Mouse (Mus musculus): ENCODE data around the gene Cnga2. TPM values are rescaled to one million over a fixed set of nuclear protein-coding genes. Genes with fewer than 3 reads are reported as not detected.

The Cnga2 gene
- polyA plus RNA-seq, 1 experiment, result 0.53 TPM

DNA sequence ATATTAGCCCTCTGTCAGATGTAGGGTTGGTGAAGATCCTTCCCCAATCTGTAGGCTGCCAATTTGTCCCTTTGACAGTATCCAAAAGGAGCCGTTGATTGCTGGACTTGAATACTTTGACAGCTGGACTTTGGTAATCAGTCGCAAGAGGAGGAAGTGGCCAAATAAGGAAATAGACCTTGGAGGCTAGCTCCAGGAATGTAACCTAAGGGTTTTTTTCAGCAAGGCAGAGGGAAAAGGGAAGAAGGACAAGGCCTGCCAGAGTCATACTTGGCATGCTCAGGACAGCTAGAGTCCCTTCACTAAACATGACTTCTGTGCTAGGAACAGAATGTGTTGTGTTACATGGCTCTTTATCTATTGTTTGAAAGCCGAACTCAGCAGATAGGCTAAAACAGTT is 11.2 kb upstream of the Cnga2 start:
- no peaks in the 10 kb centered on the region for H3K4me1 ChIP-seq (ENCODE audit: control insufficient read depth, insufficient read depth, low read length)
- WGBS, result 62% methylated on average over 3 of the region's 3 CpGs
- no peak for DNase-seq
- H3K4me3 ChIP-seq (replicated peaks; ENCODE audit: extremely low read depth, low read depth, low read length), result no peak overlapping the region
- no peak for TF ChIP-seq CTCF (IDR thresholded peaks at IDR 0.05; ENCODE audit: insufficient read depth, low read length)
- TF ChIP-seq POLR2A (IDR thresholded peaks at IDR 0.05; ENCODE audit: borderline replicate concordance, extremely low read depth, low read depth, low read length), result no peak

DNA sequence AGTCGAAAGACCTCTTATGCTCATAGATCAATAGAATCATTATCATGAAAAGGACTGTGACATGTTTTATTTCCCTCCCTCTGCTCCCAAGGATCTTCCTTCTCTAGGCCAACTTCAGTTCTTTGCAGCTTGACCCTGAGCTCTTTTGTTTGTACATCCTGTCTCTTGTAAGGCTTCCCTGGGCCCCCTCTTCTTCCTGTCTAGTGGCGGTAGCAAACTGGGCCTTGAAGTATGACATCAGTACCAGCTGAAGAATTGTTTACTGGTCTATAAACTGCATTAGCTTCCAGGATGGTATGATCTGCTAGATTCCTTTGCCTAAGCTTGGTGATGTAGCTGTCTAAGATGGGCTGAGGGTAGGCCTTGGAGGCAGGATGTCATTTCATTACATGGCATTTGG is 10.3 kb upstream of the Cnga2 start:
- H3K4me1 ChIP-seq (ENCODE audit: control insufficient read depth, insufficient read depth, low read length), result no peaks in the 10 kb centered on the region
- TF ChIP-seq CTCF (IDR thresholded peaks at IDR 0.05; ENCODE audit: insufficient read depth, low read length) (no peak), POLR2A (IDR thresholded peaks at IDR 0.05; ENCODE audit: borderline replicate concordance, extremely low read depth, low read depth, low read length) (no peak)
- 59% methylated on average over 2 of the region's 2 CpGs for WGBS
- no peak for DNase-seq
- H3K4me3 ChIP-seq (replicated peaks; ENCODE audit: extremely low read depth, low read depth, low read length), result no peak overlapping the region

DNA sequence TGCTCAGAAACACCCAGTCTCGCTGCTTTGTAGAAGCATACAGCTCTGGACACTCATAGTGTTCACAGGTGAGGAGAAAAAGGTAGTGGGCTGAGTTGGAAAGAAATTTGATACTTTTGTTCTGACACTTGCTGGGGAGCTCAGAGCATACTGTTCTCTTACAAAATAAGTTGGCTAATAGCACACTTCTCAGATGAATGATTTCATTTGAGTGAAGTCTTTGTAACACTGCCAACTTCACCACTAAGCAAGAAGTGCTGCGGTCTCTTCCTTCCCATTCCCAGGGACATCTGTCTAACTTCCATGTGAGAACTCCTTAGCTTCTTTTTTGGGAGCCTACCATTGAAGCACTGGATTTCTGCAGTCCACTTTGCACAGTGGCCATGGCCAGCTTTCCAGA is 8.4 kb upstream of the Cnga2 start:
- WGBS, result 45% methylated on average over 2 of the region's 2 CpGs
- TF ChIP-seq CTCF (IDR thresholded peaks at IDR 0.05; ENCODE audit: insufficient read depth, low read length) (no peak), POLR2A (IDR thresholded peaks at IDR 0.05; ENCODE audit: borderline replicate concordance, extremely low read depth, low read depth, low read length) (no peak)
- DNase-seq, result no peak
- Histone ChIP-seq H3K4me3 (replicated peaks; ENCODE audit: extremely low read depth, low read depth, low read length) (no peak overlapping the region), H3K4me1 (ENCODE audit: control insufficient read depth, insufficient read depth, low read length) (no peaks in the 10 kb centered on the region)

DNA sequence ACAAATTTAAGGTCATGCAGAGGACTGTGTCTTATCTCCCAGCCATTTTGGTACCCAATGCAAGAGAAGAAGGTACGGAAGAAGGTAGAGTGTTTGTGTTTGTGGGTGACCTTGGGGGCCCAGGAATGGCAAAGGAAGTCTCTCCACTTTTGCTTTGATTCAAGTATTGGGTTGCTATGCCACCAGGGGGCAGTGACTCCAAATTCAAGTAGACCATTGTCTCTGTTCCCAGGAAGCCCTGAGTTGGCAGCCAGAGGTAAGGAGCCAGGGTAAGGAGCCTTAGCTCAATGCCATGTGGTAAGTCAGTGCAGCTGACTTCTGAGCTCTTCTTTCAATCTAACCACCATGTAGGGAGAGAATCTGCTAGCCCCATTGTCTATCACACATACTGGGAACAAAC is 7.9 kb upstream of the Cnga2 start:
- Histone ChIP-seq H3K4me3 (replicated peaks; ENCODE audit: extremely low read depth, low read depth, low read length) (no peak overlapping the region), H3K4me1 (ENCODE audit: control insufficient read depth, insufficient read depth, low read length) (no peaks in the 10 kb centered on the region)
- peak; percentile 25 for DNase-seq
- 72% methylated on average over 1 of the region's 1 CpGs for WGBS
- 0 out of 2 replicates have a peak, but pooled peaks have one; percentile 4 for TF ChIP-seq CTCF (IDR thresholded peaks at IDR 0.05; ENCODE audit: insufficient read depth, low read length)
- no peak for TF ChIP-seq POLR2A (IDR thresholded peaks at IDR 0.05; ENCODE audit: borderline replicate concordance, extremely low read depth, low read depth, low read length)

DNA sequence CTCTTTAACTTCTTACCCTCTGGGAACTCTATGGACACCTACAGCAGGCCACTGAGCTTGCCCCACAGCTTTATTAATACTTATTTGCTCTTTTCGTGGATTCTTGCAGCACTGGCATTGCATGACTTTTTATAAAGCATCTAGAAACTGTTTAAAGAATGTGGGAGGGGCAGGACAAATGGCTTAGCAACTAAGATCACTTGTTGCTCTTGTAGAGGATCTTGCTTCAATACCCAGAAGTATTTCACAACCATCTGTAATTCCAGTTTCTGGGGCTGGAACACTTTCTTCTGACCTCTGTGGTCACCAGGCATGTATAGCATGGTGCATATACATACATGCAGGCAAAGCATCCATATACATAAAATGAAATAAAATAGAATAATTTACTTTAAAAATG is 4.3 kb downstream of the Cnga2 start:
- no peak overlapping the region for H3K4me3 ChIP-seq (replicated peaks; ENCODE audit: extremely low read depth, low read depth, low read length)
- H3K4me1 ChIP-seq (ENCODE audit: control insufficient read depth, insufficient read depth, low read length), result no peaks in the 10 kb centered on the region
- 22% methylated on average over 1 of the region's 1 CpGs for whole genome bisulfite sequencing
- DNase-seq, result no peak
- TF ChIP-seq POLR2A (IDR thresholded peaks at IDR 0.05; ENCODE audit: borderline replicate concordance, extremely low read depth, low read depth, low read length), result no peak
- no peak for TF ChIP-seq CTCF (IDR thresholded peaks at IDR 0.05; ENCODE audit: insufficient read depth, low read length)

DNA sequence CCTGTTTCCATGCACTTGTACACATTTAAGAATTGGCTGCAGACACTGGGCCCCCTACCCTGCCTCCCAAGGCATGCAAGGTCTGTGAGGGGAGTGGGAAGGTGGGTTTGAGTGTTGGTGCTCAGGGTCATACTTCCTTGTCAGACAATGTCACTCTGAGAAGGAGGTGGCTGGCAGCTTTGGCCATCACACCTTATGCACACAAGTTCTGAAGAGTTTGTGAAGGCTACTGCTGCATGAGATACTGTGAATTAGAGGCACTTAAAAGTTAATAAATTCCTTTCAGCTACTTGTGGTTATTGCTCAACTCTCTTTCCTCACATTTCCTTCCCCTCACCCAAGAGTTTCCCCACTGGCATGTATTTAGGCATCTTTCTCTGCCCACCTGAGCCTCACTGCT is 18.3 kb downstream of the Cnga2 start:
- DNase-seq, result peak; percentile 24
- peaks cover 5% of the 10 kb centered on the region for H3K4me1 ChIP-seq (ENCODE audit: control insufficient read depth, insufficient read depth, low read length)
- no peak for TF ChIP-seq CTCF (IDR thresholded peaks at IDR 0.05; ENCODE audit: insufficient read depth, low read length)
- no peak for TF ChIP-seq POLR2A (IDR thresholded peaks at IDR 0.05; ENCODE audit: borderline replicate concordance, extremely low read depth, low read depth, low read length)
- H3K4me3 ChIP-seq (replicated peaks; ENCODE audit: extremely low read depth, low read depth, low read length), result no peak overlapping the region

DNA sequence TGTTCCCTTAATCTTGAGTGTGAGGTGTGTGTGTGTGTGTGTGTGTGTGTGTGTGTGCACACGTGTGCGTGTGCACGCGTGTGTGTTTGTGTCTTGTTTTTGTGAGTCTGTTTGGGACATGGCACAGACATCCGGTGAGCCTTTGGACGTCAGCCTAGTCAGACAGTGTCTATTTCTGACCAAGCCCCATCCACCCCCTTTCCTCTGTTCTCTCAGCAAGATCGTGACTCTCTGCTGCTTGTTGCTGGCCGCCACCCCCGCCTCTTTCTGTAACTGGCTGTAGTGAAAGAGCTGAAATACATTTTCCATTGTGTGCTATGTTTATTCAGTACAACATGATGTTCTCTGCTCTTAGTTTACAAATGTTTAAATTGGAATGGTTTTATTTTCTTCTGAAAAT is 20.6 kb downstream of the Cnga2 start:
- WGBS, result 50% methylated on average over 9 of the region's 9 CpGs
- DNase-seq, result no peak

DNA sequence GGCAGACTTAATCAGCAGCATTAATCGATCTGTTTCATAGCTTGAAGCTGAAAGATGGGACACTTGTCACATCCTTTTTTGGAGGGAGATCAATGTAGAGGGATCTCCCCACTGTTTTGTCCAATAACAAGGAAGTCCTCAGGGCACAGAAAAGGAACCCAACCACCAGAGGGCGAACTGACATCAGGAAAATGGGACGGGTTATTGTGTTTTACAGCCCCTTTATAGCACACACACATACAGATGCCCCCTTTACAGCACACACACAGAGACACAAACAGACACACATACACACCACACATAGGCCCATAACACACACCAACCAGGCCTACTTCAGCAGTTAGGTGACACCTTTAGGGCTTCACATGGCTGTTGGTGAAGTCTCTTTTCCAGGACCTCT is 21.2 kb downstream of the Cnga2 start:
- 29% methylated on average over 3 of the region's 3 CpGs for WGBS

More for the DNA sequence above, 20.6 kb downstream of the Cnga2 start:
- no peak overlapping the region for H3K4me3 ChIP-seq (replicated peaks; ENCODE audit: extremely low read depth, low read depth, low read length)
- TF ChIP-seq POLR2A (IDR thresholded peaks at IDR 0.05; ENCODE audit: borderline replicate concordance, extremely low read depth, low read depth, low read length) (no peak), CTCF (IDR thresholded peaks at IDR 0.05; ENCODE audit: insufficient read depth, low read length) (no peak)
- H3K4me1 ChIP-seq (ENCODE audit: control insufficient read depth, insufficient read depth, low read length), result peaks cover 5% of the 10 kb centered on the region

DNA sequence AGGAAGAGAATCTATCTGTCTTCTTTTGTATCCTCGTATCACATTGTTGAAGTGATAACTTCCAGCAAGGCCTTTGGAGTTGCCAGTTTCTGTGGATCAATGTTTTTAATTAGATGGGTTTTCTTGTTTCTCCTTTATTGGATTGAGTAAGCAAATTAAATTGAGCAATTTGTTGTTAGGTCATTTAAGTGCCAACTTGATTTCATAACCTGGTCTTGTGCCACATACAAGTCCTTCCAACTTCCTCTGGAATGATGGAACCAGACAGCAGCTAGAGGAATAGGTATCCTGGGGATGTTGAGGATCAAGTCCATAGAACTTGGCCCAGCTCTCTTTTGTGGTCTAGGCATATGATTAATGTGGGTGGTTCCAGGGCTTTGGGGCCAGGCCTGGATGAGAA is 30.6 kb downstream of the Cnga2 start:
- H3K4me3 ChIP-seq (replicated peaks; ENCODE audit: extremely low read depth, low read depth, low read length), result no peak overlapping the region
- DNase-seq, result no peak
- H3K4me1 ChIP-seq (ENCODE audit: control insufficient read depth, insufficient read depth, low read length), result no peaks in the 10 kb centered on the region
- 93% methylated on average over 1 of the region's 1 CpGs for whole genome bisulfite sequencing
- TF ChIP-seq POLR2A (IDR thresholded peaks at IDR 0.05; ENCODE audit: borderline replicate concordance, extremely low read depth, low read depth, low read length) (no peak), CTCF (IDR thresholded peaks at IDR 0.05; ENCODE audit: insufficient read depth, low read length) (no peak)

More for the DNA sequence above, 21.2 kb downstream of the Cnga2 start:
- DNase-seq, result peak; percentile 39
- no peak for TF ChIP-seq POLR2A (IDR thresholded peaks at IDR 0.05; ENCODE audit: borderline replicate concordance, extremely low read depth, low read depth, low read length)
- 0 out of 2 replicates have a peak, but pooled peaks have one; percentile 5 for TF ChIP-seq CTCF (IDR thresholded peaks at IDR 0.05; ENCODE audit: insufficient read depth, low read length)
- no peak overlapping the region for H3K4me3 ChIP-seq (replicated peaks; ENCODE audit: extremely low read depth, low read depth, low read length)
- peaks cover 5% of the 10 kb centered on the region for H3K4me1 ChIP-seq (ENCODE audit: control insufficient read depth, insufficient read depth, low read length)

DNA sequence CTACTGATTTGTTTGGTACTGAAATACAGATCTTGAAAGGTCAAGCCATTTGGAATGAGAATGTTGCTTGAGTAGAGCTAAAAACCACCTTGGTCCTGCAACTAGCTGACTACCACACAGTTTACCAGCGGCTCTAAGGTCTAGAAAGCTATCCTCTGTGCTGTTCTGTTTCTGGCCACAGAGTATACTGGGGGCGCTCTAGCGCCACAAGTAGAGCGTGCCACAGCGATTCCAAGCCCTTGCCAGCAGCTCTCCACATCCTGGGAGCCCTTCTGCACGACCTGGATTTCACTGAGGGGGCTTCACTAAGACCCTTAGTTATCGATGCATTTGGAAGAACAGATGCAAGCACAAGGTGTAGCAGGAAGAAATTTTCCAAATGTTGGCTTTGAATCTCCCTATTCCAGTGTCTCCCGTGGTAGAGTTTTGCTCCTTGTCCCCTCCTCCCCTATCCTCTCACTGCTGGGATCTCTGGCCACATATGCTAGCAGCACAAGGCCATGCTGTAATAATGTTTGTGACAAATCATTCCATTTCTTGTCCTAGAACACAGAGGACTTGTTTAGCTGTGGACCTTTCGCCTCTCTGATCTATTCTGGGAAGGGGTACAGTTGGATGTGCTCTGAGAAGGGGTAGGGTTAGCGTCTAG is 31.2 kb downstream of the Cnga2 start:
- no peak for TF ChIP-seq POLR2A (IDR thresholded peaks at IDR 0.05; ENCODE audit: borderline replicate concordance, extremely low read depth, low read depth, low read length)
- peak; percentile 46 for TF ChIP-seq CTCF (IDR thresholded peaks at IDR 0.05; ENCODE audit: insufficient read depth, low read length)
- H3K4me1 ChIP-seq (ENCODE audit: control insufficient read depth, insufficient read depth, low read length), result no peaks in the 10 kb centered on the region
- DNase-seq, result no peak
- no peak overlapping the region for H3K4me3 ChIP-seq (replicated peaks; ENCODE audit: extremely low read depth, low read depth, low read length)
- 40% methylated on average over 10 of the region's 10 CpGs for WGBS

Data from lung, adult 2 months (tissue).